Mouse (Mus musculus) cerebellum, adult 2 months (tissue): Measurements from ENCODE around the gene Armcx1.

Source experiments
- CTCF ChIP-seq: fragments of 200-500 bp; IDR thresholded peaks from 2 replicates; pipeline ENCODE4 v1.5.1; 2011; ENCODE audit warnings: low read depth, mild to moderate bottlenecking, control low read depth, low read length, moderate library complexity, borderline replicate concordance; ENCODE audit not compliant: insufficient read depth
- POLR2A ChIP-seq: fragments of 200-500 bp; IDR thresholded peaks from 2 replicates; pipeline ENCODE4 v1.6.1; 2011; ENCODE audit warnings: low read length, control low read depth, borderline replicate concordance; ENCODE audit not compliant: insufficient read depth

GRCm38 (mm10) chrX:134686267-134686666, 31.5 kb upstream of the Armcx1 start, which contains the start of gene Armcx4:
- peak; percentile 47; the same call in 1 of the 2 replicates for TF ChIP-seq POLR2A
- TF ChIP-seq CTCF = no peak
